Mouse (Mus musculus) forebrain, embryonic 13.5 days (tissue): ENCODE measurements at regions not wholly inside any gene's neighbourhood (a gene's known extent, or its start where the extent isn't known, plus 50 kb on each side); places are given as distances from the start of the nearest gene placed in this dataset.
A peak's percentile ranks its signal among the peaks of the same experiment; 100 is the strongest.

Experiments used
- ATAC-seq: fragments of 200-750 bp; cut with Nextera tagmentation; 2 replicates; pipeline ENCODE4 v1.8.0; 2017
- H3K27ac ChIP-seq: fragments of 300-500 bp; sonication (generic); 2 replicates; pipeline ENCODE4 v1.5.1; 2015; ENCODE audit warnings: inconsistent platforms, mild to moderate bottlenecking, moderate library complexity
- H3K27me3 ChIP-seq: fragments of 300-500 bp; sonication (generic); 2 replicates; pipeline ENCODE4 v1.6.1; 2015; ENCODE audit warnings: mild to moderate bottlenecking, inconsistent platforms
- H3K36me3 ChIP-seq: fragments of 300-500 bp; sonication (generic); 2 replicates; pipeline ENCODE4 v1.6.1; 2015; ENCODE audit warnings: mild to moderate bottlenecking, inconsistent platforms; ENCODE audit not compliant: poor library complexity, severe bottlenecking
- H3K4me1 ChIP-seq: fragments of 300-500 bp; sonication (generic); 2 replicates; pipeline ENCODE4 v1.6.1; 2015; ENCODE audit warnings: inconsistent platforms
- H3K4me2 ChIP-seq: fragments of 300-500 bp; sonication (generic); 2 replicates; pipeline ENCODE4 v1.6.1; 2015; ENCODE audit warnings: inconsistent platforms, mild to moderate bottlenecking, moderate library complexity
- H3K4me3 ChIP-seq: fragments of 300-500 bp; sonication (generic); 2 replicates; pipeline ENCODE4 v1.5.1; 2015; ENCODE audit warnings: mild to moderate bottlenecking, inconsistent platforms
- H3K9ac ChIP-seq: fragments of 300-500 bp; sonication (generic); 2 replicates; pipeline ENCODE4 v1.6.1; 2015; ENCODE audit warnings: mild to moderate bottlenecking, inconsistent platforms
- H3K9me3 ChIP-seq: fragments of 300-500 bp; sonication (generic); replicated peaks from 2 replicates; pipeline ENCODE4 v1.6.1; 2016; ENCODE audit warnings: inconsistent platforms
- WGBS: fragments of 180-500 bp; shearing (Covaris S2); methylation state at CpG from one replicate; pipeline ENCODE4 v1.1.7; 2015; 5-methylcytosine and 5-hydroxymethylcytosine counted together

DNA sequence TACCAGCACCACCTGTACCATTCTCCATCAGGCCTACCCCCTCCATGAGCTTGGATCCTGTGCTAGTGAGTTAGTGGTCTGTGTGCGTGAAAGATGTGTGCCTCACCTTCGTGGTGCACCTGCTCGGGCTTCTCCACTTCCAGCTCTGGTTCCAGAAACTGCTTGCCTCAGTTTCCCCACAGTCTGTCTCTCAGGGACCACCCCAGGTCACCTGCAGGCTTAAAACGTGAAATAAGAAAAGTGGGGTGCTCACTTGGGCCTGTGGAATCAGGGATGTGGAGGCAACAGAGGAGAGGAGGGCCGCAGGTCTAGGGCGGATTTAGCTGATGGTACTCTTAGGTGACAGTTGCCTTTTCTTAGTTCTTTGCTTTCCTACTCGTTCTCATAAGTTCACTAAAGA, 186.0 kb downstream of the Irx2 start:
- H3K9me3 ChIP-seq, result no peaks in the 10 kb centered on the region
- no peak overlapping the region for H3K4me2 ChIP-seq
- no peak overlapping the region for H3K4me3 ChIP-seq
- H3K4me1 ChIP-seq, result peaks cover 15% of the 10 kb centered on the region; the same call in 1 of the 2 replicates
- H3K27me3 ChIP-seq, result peaks cover 74% of the 10 kb centered on the region
- H3K27ac ChIP-seq, result no peak overlapping the region
- H3K36me3 ChIP-seq, result no peaks in the 10 kb centered on the region
- H3K9ac ChIP-seq, result no peak overlapping the region
- ATAC-seq, result no peak
- WGBS, result 25% methylated on average over 7 of the region's 7 CpGs

- H3K27ac ChIP-seq, result no peak overlapping the region
Measured at GRCm38 (mm10) chr13:72815236-72815932, 186.8 kb downstream of the Irx2 start.

DNA sequence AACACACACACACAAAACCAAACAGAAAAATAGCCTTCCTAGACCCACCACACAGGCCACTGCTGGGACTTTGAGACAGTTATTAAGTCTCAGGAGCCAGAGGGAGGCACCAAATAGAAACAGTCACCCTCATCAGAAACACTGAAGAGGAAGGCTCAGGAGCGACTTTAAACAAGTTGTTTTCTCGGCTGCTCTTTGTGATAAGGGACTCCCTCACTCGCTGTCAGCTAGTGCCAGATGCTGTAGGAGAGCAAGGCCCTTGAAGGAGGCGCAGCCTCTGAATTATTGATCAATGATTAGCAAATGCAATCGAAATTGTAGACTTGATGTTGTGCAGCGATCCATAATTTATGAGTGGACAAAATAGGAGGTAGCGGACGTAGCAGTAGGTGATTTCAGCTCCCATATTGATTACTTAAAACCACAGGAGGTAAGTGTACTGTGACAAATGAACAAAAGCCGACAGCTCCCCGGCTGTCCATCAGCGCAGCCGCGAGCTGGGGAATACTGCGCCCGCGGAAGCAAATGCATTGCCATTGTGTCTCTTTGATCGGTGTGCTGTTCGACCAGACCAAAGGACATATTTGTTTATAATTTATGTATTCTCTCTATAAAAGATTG, 187.4 kb downstream of the Irx2 start:
- Histone ChIP-seq H3K36me3 (no peaks in the 10 kb centered on the region), H3K4me2 (peak overlapping the region; percentile 46), H3K27ac (no peak overlapping the region), H3K9me3 (no peaks in the 10 kb centered on the region), H3K9ac (no peak overlapping the region), H3K4me1 (peaks cover 15% of the 10 kb centered on the region; the same call in 1 of the 2 replicates), H3K27me3 (peaks cover 78% of the 10 kb centered on the region), H3K4me3 (peak overlapping the region; percentile 19)
- 2% methylated on average over 18 of the region's 18 CpGs for WGBS
- ATAC-seq, result no peak; the same call in 1 of the 2 replicates

More at GRCm38 (mm10) chr13:72815236-72815932, 186.8 kb downstream of the Irx2 start:
- Histone ChIP-seq H3K4me1 (peaks cover 15% of the 10 kb centered on the region; the same call in 1 of the 2 replicates), H3K9ac (no peak overlapping the region), H3K36me3 (no peaks in the 10 kb centered on the region), H3K27me3 (peaks cover 78% of the 10 kb centered on the region), H3K9me3 (no peaks in the 10 kb centered on the region), H3K4me2 (no peak overlapping the region), H3K4me3 (no peak overlapping the region)
- peak; percentile 53; the same call in 1 of the 2 replicates for ATAC-seq
- WGBS, result 3% methylated on average over 4 of the region's 4 CpGs

GRCm38 (mm10) chr13:72816856-72817255, 188.2 kb downstream of the Irx2 start:
- H3K4me2 ChIP-seq, result peak overlapping the region; percentile 46
- H3K4me3 ChIP-seq, result no peak overlapping the region; the same call in 1 of the 2 replicates
- ATAC-seq, result no peak
- no peak overlapping the region for H3K9ac ChIP-seq
- H3K9me3 ChIP-seq, result no peaks in the 10 kb centered on the region
- peaks cover 77% of the 10 kb centered on the region for H3K27me3 ChIP-seq
- H3K27ac ChIP-seq, result no peak overlapping the region
- H3K4me1 ChIP-seq, result peaks cover 15% of the 10 kb centered on the region; the same call in 1 of the 2 replicates
- 8% methylated on average over 8 of the region's 8 CpGs for WGBS
- no peaks in the 10 kb centered on the region for H3K36me3 ChIP-seq

DNA sequence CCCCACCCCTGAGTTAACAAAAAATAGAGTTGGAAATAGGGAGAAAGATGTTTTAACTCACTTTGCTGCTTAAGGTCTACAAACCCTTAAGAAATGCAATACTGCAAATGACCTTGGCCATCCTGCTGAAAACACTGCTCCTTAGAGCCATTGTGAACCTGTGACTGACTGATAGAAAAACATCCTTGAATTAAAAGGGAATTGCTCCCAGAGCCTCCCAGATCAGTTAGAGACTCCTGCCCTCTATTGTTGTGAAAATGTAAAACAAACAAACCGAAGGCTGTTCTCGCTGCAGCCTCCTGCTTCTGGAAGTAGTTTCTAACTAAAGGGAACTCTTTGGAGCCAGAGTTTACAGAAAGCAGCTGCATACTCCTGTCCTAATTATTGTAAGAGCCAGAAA, 188.9 kb downstream of the Irx2 start:
- 9% methylated on average over 2 of the region's 2 CpGs for WGBS
- H3K4me2 ChIP-seq, result no peak overlapping the region

GRCm38 (mm10) chr13:72817930-72818329, 189.3 kb downstream of the Irx2 start:
- no peak overlapping the region for H3K4me3 ChIP-seq
- WGBS, result 12% methylated on average over 6 of the region's 6 CpGs
- peaks cover 70% of the 10 kb centered on the region for H3K27me3 ChIP-seq
- no peaks in the 10 kb centered on the region for H3K36me3 ChIP-seq
- no peak overlapping the region for H3K27ac ChIP-seq
- H3K9ac ChIP-seq, result no peak overlapping the region
- H3K9me3 ChIP-seq, result no peaks in the 10 kb centered on the region
- H3K4me1 ChIP-seq, result peaks cover 15% of the 10 kb centered on the region; the same call in 1 of the 2 replicates
- 0 out of 2 replicates have a peak, but pooled peaks have one; percentile 16 for ATAC-seq
- no peak overlapping the region for H3K4me2 ChIP-seq

More for the DNA sequence above, 188.9 kb downstream of the Irx2 start:
- Histone ChIP-seq H3K4me1 (peaks cover 15% of the 10 kb centered on the region; the same call in 1 of the 2 replicates), H3K27ac (no peak overlapping the region), H3K9me3 (no peaks in the 10 kb centered on the region), H3K27me3 (peaks cover 70% of the 10 kb centered on the region), H3K9ac (no peak overlapping the region), H3K36me3 (no peaks in the 10 kb centered on the region), H3K4me3 (no peak overlapping the region)
- no peak for ATAC-seq

- H3K27ac ChIP-seq, result no peak overlapping the region
- H3K4me2 ChIP-seq, result no peak overlapping the region
- 64% methylated on average over 3 of the region's 3 CpGs for WGBS
- peaks cover 7% of the 10 kb centered on the region; the same call in 1 of the 2 replicates for H3K27me3 ChIP-seq
- H3K4me3 ChIP-seq, result no peak overlapping the region
- no peaks in the 10 kb centered on the region for H3K4me1 ChIP-seq
- no peaks in the 10 kb centered on the region for H3K9me3 ChIP-seq
- no peaks in the 10 kb centered on the region for H3K36me3 ChIP-seq
- no peak overlapping the region for H3K9ac ChIP-seq
- no peak for ATAC-seq
Measured at GRCm38 (mm10) chr13:72826613-72827012, 198.0 kb downstream of the Irx2 start.

GRCm38 (mm10) chr13:72829331-72829730, 200.7 kb downstream of the Irx2 start:
- Histone ChIP-seq H3K4me2 (no peak overlapping the region), H3K4me1 (no peaks in the 10 kb centered on the region), H3K4me3 (no peak overlapping the region), H3K9me3 (no peaks in the 10 kb centered on the region), H3K9ac (no peak overlapping the region), H3K27me3 (no peaks in the 10 kb centered on the region), H3K36me3 (no peaks in the 10 kb centered on the region), H3K27ac (no peak overlapping the region)
- ATAC-seq, result no peak
- WGBS, result 74% methylated on average over 3 of the region's 3 CpGs

DNA sequence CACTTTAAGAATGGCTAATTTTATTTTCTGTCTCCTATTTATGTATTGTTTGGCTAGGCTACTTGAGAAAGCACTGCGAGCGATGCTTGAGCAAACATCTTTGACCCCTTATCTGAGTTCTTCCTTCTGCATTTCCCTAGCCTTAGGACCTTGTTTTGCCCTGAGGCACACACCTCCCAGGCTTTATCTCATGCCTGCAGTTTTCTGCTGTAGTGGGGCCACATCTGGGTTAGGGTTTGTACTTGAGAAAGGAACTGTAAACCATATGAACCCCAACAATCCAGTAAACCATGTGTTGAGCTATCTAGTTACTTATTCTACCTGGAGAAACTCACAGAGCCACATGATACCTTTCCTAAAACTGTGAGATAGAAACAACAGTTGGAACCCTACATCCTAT, 204.7 kb downstream of the Irx2 start:
- Histone ChIP-seq H3K27me3 (no peaks in the 10 kb centered on the region), H3K27ac (no peak overlapping the region), H3K4me1 (0 out of 2 replicates have a peak, but pooled peaks cover 3% of the 10 kb centered on the region), H3K9ac (no peak overlapping the region), H3K4me3 (no peak overlapping the region), H3K9me3 (no peaks in the 10 kb centered on the region), H3K36me3 (no peaks in the 10 kb centered on the region), H3K4me2 (no peak overlapping the region)
- no peak for ATAC-seq
- WGBS, result 93% methylated on average over 2 of the region's 2 CpGs

- H3K4me3 ChIP-seq, result no peak overlapping the region
- no peak overlapping the region for H3K4me2 ChIP-seq
- no peak overlapping the region for H3K27ac ChIP-seq
- 0 out of 2 replicates have a peak, but pooled peaks cover 3% of the 10 kb centered on the region for H3K4me1 ChIP-seq
- 66% methylated on average over 9 of the region's 9 CpGs for WGBS
- no peak overlapping the region for H3K9ac ChIP-seq
- H3K9me3 ChIP-seq, result no peaks in the 10 kb centered on the region
- ATAC-seq, result no peak
- H3K27me3 ChIP-seq, result no peaks in the 10 kb centered on the region
- no peaks in the 10 kb centered on the region for H3K36me3 ChIP-seq
Measured at GRCm38 (mm10) chr13:72837016-72837415, 208.4 kb downstream of the Irx2 start.

DNA sequence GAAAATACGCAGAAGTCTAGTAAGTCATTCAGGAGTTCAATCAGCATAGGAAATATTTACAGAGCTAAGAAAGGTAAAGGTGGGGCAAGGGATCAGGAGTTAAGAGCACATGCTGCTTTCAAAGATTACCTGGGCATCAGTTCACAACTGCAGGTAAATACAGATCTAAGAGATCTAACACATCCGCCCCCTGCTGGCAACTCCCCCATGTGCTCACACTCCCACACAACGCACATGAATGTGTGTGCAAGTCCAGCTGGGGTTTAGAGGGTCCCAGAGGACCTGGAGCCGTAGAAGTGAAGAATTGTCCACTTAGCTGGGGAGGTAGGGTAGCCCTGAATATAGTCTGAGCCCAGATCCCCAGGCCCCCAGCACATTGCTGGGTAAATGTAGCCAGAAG, 219.5 kb downstream of the Irx2 start:
- Histone ChIP-seq H3K4me3 (no peak overlapping the region), H3K4me2 (no peak overlapping the region), H3K4me1 (no peaks in the 10 kb centered on the region), H3K27me3 (no peaks in the 10 kb centered on the region), H3K9ac (no peak overlapping the region), H3K9me3 (no peaks in the 10 kb centered on the region), H3K36me3 (no peaks in the 10 kb centered on the region), H3K27ac (no peak overlapping the region)
- 73% methylated on average over 4 of the region's 4 CpGs for WGBS
- ATAC-seq, result no peak

DNA sequence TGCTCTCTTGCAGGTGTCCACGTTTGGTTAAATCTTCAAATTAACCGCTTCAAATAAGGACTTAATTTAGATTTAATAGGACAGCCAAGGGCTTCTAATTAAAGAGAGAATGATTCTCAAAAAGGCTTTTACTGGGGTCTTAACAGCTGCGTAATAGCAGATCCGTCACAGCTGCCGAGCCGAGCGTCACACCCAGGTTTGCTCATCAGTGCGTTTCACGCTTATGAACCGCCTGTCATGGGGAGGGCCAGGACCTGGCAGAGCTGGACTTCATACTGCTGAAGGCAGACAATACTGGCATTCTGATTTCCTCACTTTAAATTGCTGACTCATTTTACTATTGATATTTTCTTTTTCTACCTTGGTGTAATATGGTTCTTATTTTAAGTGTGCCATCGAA, 221.2 kb downstream of the Irx2 start:
- Histone ChIP-seq H3K27me3 (no peaks in the 10 kb centered on the region), H3K27ac (no peak overlapping the region), H3K9ac (no peak overlapping the region), H3K4me3 (no peak overlapping the region), H3K4me2 (no peak overlapping the region), H3K36me3 (no peaks in the 10 kb centered on the region), H3K9me3 (no peaks in the 10 kb centered on the region), H3K4me1 (no peaks in the 10 kb centered on the region)
- 41% methylated on average over 11 of the region's 11 CpGs for WGBS
- no peak for ATAC-seq
